Mouse (Mus musculus) olfactory bulb, adult 2 months (tissue): ENCODE data around the gene Fam193b.

Source experiments
- CTCF ChIP-seq: fragments of 200-500 bp; IDR thresholded peaks from 2 replicates; pipeline ENCODE4 v1.5.1; 2012; ENCODE audit warnings: low read depth, mild to moderate bottlenecking, low read length, moderate library complexity; ENCODE audit not compliant: insufficient read depth
- POLR2A ChIP-seq: fragments of 200-500 bp; IDR thresholded peaks from 2 replicates; pipeline ENCODE4 v1.6.1; 2012; ENCODE audit warnings: mild to moderate bottlenecking, low read depth, low read length, moderate library complexity; ENCODE audit not compliant: insufficient read depth

DNA sequence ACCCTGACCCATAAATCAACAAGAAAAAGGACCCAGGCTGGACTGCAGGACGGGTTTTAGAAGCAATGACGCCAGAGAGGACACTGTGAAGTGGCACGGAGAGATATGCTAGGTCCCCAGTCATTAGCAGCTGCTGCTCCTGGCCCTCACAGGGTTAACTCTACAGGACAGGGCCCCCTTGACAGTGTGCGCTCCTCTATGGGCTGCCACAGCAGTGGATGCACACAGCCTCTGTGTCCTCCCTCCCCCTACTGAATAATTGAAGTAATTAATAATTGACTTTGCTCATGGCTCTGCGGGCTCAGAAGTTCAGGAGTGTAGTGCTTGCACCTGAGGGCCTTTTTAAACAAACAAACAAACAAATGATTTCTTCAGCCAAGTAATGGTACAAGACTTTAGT is 42.6 kb upstream of the Fam193b start:
- TF ChIP-seq CTCF: no peak
- TF ChIP-seq POLR2A: no peak
